11 mouse cellular contexts compared by ENCODE assay signal in the genomic region with DNA sequence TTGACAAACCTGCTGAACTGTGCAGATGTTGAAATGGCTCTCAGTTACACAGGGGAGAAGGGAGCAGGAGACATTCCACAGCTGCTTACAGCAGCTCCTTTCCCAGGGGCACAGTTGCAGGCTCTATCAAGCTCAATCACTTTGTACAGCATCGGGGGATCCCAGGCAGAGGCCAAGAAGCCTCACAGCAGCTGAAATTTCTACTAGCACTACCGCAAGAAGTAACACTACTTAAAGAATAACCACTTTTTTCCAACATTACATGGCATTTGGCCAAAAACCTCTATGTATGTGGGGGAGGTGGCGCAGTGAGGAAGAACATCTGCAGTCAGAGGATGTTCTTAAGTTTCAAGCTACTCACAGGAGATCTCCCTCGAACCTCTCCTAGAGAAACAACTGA.
DNase-seq lines count a peak whose midpoint lies in the region; ATAC-seq and TF ChIP-seq lines count a peak whose summit lies in the region.
"Had no signal": no experiment of that assay in that cellular context is flagged by ENCODE, and none has a peak within 500 bp of the region (broad histone marks: within the 10 kb centered on the region; RNA-seq: fewer than 3 reads in every experiment).

No protein-coding gene starts in this region.

- H3K27ac ChIP-seq in heart, adult 2 months, result peak overlapping the region; percentile 11; the same call in 1 of the 2 replicates
- H3K27ac ChIP-seq in lung, embryonic 15.5 days, result peak overlapping the region; percentile 78
- peak overlapping the region; percentile 48 for H3K27ac ChIP-seq in heart, embryonic 15.5 days

- TF ChIP-seq EP300 in heart, adult 2 months (IDR thresholded peaks at IDR 0.05; ENCODE audit: insufficient read depth, low read depth, low read length), result no peak

- DNase-seq in heart, adult 2 months, result peak in 1 of 2 experiments; percentile 19
- DNase-seq in heart, postnatal 36 days, result no peak
- no peak for DNase-seq in lung, postnatal 14 days
- peak; percentile 55 for DNase-seq in mesoderm, embryonic 11.5 days (ENCODE audit: low read depth, low spot score)
- DNase-seq in urinary bladder, postnatal 14 days (ENCODE audit: low spot score), result no peak
- no peak for DNase-seq in urinary bladder, adult 18-20 months (ENCODE audit: low spot score in 2 of 2)
- DNase-seq: layer of hippocampus, postnatal 36 days; thymus, adult 18-20 months had no signal

- H3K4me1 ChIP-seq in heart, adult 2 months (ENCODE audit: control insufficient read depth, insufficient read depth, low read length), result peaks cover 5% of the 10 kb centered on the region
- H3K4me1 ChIP-seq in lung, embryonic 15.5 days, result peaks cover 22% of the 10 kb centered on the region
- 0 out of 2 replicates have a peak, but pooled peaks cover 5% of the 10 kb centered on the region for H3K4me1 ChIP-seq in heart, embryonic 15.5 days (replicated peaks)

- H3K4me3 ChIP-seq in heart, adult 2 months, result no peak overlapping the region
- no peak overlapping the region for H3K4me3 ChIP-seq in lung, embryonic 15.5 days
- no peak overlapping the region for H3K4me3 ChIP-seq in heart, embryonic 15.5 days
- H3K4me3 ChIP-seq: myocyte had no signal

- no peak for TF ChIP-seq CTCF in heart, adult 2 months (IDR thresholded peaks at IDR 0.05)

- TF ChIP-seq POLR2A in heart, adult 2 months (IDR thresholded peaks at IDR 0.05; ENCODE audit: insufficient read depth, low read depth, low read length), result no peak

- intact Hi-C loops in heart, adult 2 months (cut with DNase I), result no loop called here
- intact Hi-C loops in heart, postnatal 36 days (cut with DNase I), result no loop called here

- H3K4me2 ChIP-seq in lung, embryonic 15.5 days, result no peak overlapping the region
- H3K4me2 ChIP-seq in heart, embryonic 15.5 days, result no peak overlapping the region

- no peaks in the 10 kb centered on the region for H3K79me2 ChIP-seq in heart, adult 2 months (replicated peaks; ENCODE audit: control insufficient read depth, insufficient read depth, low read length)

- whole genome bisulfite sequencing in heart, adult 2 months, result 27% methylated on average over 4 of the region's 4 CpGs
- WGBS in lung, embryonic 15.5 days, result 28% methylated on average over 4 of the region's 4 CpGs
- 43% methylated on average over 4 of the region's 4 CpGs for WGBS in heart, embryonic 15.5 days

- ATAC-seq in lung, embryonic 15.5 days (ENCODE audit: borderline replicate concordance, extremely low read depth, low FRiP score, low TSS enrichment), result peak; percentile 93
- ATAC-seq in heart, embryonic 15.5 days (replicated peaks; ENCODE audit: insufficient number of reproducible peaks, insufficient read depth, low FRiP score, low read depth), result no peak

- no peaks in the 10 kb centered on the region; the same call in 1 of the 2 replicates for H3K36me3 ChIP-seq in heart, adult 2 months (ENCODE audit: control insufficient read depth, insufficient read depth, low read length)
- no peaks in the 10 kb centered on the region for H3K36me3 ChIP-seq in lung, embryonic 15.5 days
- H3K36me3 ChIP-seq in heart, embryonic 15.5 days, result no peaks in the 10 kb centered on the region

- no peaks in the 10 kb centered on the region for H3K9me3 ChIP-seq in lung, embryonic 15.5 days
- H3K9me3 ChIP-seq in heart, embryonic 15.5 days (replicated peaks), result no peaks in the 10 kb centered on the region

- no peak overlapping the region for H3K9ac ChIP-seq in heart, adult 2 months (ENCODE audit: low read depth, low read length)
- H3K9ac ChIP-seq in lung, embryonic 15.5 days, result no peak overlapping the region
- no peak overlapping the region for H3K9ac ChIP-seq in heart, embryonic 15.5 days

- H3K27me3 ChIP-seq in heart, adult 2 months (ENCODE audit: control insufficient read depth, insufficient read depth, low read length), result no peaks in the 10 kb centered on the region
- no peaks in the 10 kb centered on the region for H3K27me3 ChIP-seq in lung, embryonic 15.5 days
- H3K27me3 ChIP-seq in heart, embryonic 15.5 days, result no peaks in the 10 kb centered on the region

Comparison
In these comparisons a context has a peak if more than half of its experiments do, and no peak if none do; other contexts are left out.
1. H3K27ac ChIP-seq: peak in every context shown above with its lines; median percentile 78 in lung, embryonic 15.5 days; 48 in heart, embryonic 15.5 days; 11 in heart, adult 2 months.